Mouse (Mus musculus) MEL (cell line): ENCODE measurements around the gene Zp1.
A peak's percentile ranks its signal among the peaks of the same experiment; 100 is the strongest.

Experiments
- CHD2 ChIP-seq: IDR thresholded peaks from 2 replicates; pipeline ENCODE4 v1.6.1; 2011; ENCODE audit warnings: low read length, improper control_type of control experiment
- CTCF ChIP-seq, 3 experiments: IDR thresholded peaks in 2 of 3; conservative IDR thresholded peaks in 1 of 3; 2 replicates each; pipeline ENCODE4 v1.5.1; 2011 to 2012; ENCODE audit warnings: low read length in 3 of 3, low read depth in 2 of 3, mild to moderate bottlenecking in 2 of 3, improper control_type of control experiment in 1 of 3, inconsistent platforms in 1 of 3, mixed read lengths in 1 of 3, moderate library complexity in 1 of 3; ENCODE audit not compliant: control insufficient read depth in 1 of 3, insufficient read depth in 1 of 3, poor library complexity in 1 of 3, severe bottlenecking in 1 of 3
- GATA1 ChIP-seq: IDR thresholded peaks from 2 replicates; pipeline ENCODE4 v1.6.1; 2011; ENCODE audit warnings: low read depth, low read length, improper control_type of control experiment
- POLR2A ChIP-seq, 2 experiments: IDR thresholded peaks; 2 replicates each; pipeline ENCODE4 v1.6.1; 2011 to 2012; ENCODE audit warnings: low read length in 2 of 2, mild to moderate bottlenecking in 2 of 2, control low read depth in 1 of 2, improper control_type of control experiment in 1 of 2, low read depth in 1 of 2, moderate library complexity in 1 of 2; ENCODE audit not compliant: control insufficient read depth in 1 of 2, insufficient read depth in 1 of 2, poor library complexity in 1 of 2
- SMC3 ChIP-seq: IDR thresholded peaks from 2 replicates; pipeline ENCODE4 v1.6.1; 2011; ENCODE audit warnings: low read depth, low read length, improper control_type of control experiment

DNA sequence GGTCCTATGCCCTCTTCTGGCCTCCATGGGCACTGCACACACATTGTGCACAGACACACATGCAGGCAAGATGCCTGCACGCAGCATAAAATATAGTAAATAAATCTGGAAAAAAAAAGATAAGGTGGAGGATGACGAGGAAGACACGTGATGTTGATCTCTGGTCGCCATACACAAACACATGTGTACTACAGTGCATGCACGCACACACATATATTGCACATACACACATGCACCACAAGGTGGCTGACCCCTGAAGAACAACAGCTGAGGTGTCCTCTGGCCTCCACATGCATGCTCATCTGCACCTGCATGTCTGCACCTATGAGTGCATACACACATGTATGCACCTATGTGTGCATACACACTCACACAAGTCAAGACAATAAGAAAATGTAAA lies 15.6 kb upstream of the Zp1 start:
- peak; percentile 30 to 46 (median 44); a peak in 5 of 6 replicates for TF ChIP-seq CTCF (IDR thresholded peaks at IDR 0.05 in 2 of 3, conservative IDR thresholded peaks at IDR 0.05 in 1 of 3; ENCODE audit: control insufficient read depth in 1 of 3, insufficient read depth in 1 of 3, low read depth in 2 of 3, low read length in 3 of 3, poor library complexity in 1 of 3, severe bottlenecking in 1 of 3)
- no peak for TF ChIP-seq GATA1
- TF ChIP-seq POLR2A (IDR thresholded peaks at IDR 0.05; ENCODE audit: control insufficient read depth in 1 of 2, insufficient read depth in 1 of 2, low read depth in 1 of 2, low read length in 2 of 2, poor library complexity in 1 of 2) = no peak
- no peak for TF ChIP-seq CHD2
- TF ChIP-seq SMC3 = peak; percentile 15; the same call in 1 of the 2 replicates
